Mouse (Mus musculus): ENCODE measurements around the gene Cdk5rap1. TPM values are rescaled to one million over a fixed set of nuclear protein-coding genes. Genes with fewer than 3 reads are reported as not detected.
"Not testable (repeated sequence)": the region's sequence is repeated elsewhere in the genome, so short reads cannot be mapped to it uniquely, and the experiment has no call there.

The Cdk5rap1 gene
- polyA plus RNA-seq, 1 experiment from 2014 or later: 13.3 TPM

- ATAC-seq (ENCODE audit: low read depth); H3K9me3 ChIP-seq (replicated peaks; ENCODE audit: control insufficient read depth, low read length); H3K9ac ChIP-seq (ENCODE audit: low read depth, low read length); H3K4me1 ChIP-seq (ENCODE audit: control insufficient read depth, low read depth, low read length); H3K27me3 ChIP-seq (ENCODE audit: control insufficient read depth, insufficient read depth, low read depth, low read length); H3K27ac ChIP-seq (ENCODE audit: low read length); H3K36me3 ChIP-seq (ENCODE audit: control insufficient read depth, insufficient read depth); H3K4me2 ChIP-seq (ENCODE audit: low read depth, low read length); H3K4me3 ChIP-seq (ENCODE audit: low read depth, low read length): not testable (repeated sequence)
- WGBS (ENCODE audit: insufficient replicate concordance): under 1% methylated on average over 10 of the region's 10 CpGs
Measured at GRCm38 (mm10) chr2:154294746-154295145, 78.1 kb downstream of the Cdk5rap1 start.

GRCm38 (mm10) chr2:154292833-154293232 lies 80.0 kb downstream of the Cdk5rap1 start:
- Histone ChIP-seq H3K27ac (ENCODE audit: low read length) (no peak overlapping the region), H3K4me1 (ENCODE audit: control insufficient read depth, low read depth, low read length) (no peaks in the 10 kb centered on the region), H3K9ac (ENCODE audit: low read depth, low read length) (no peak overlapping the region), H3K4me2 (ENCODE audit: low read depth, low read length) (no peak overlapping the region), H3K27me3 (ENCODE audit: control insufficient read depth, insufficient read depth, low read depth, low read length) (no peaks in the 10 kb centered on the region), H3K36me3 (ENCODE audit: control insufficient read depth, insufficient read depth) (no peaks in the 10 kb centered on the region), H3K9me3 (replicated peaks; ENCODE audit: control insufficient read depth, low read length) (no peaks in the 10 kb centered on the region), H3K4me3 (ENCODE audit: low read depth, low read length) (no peak overlapping the region)
- WGBS (ENCODE audit: insufficient replicate concordance): 53% methylated on average over 1 of the region's 1 CpGs
- no peak for ATAC-seq (ENCODE audit: low read depth)

- not testable (repeated sequence) for H3K9me3 ChIP-seq (replicated peaks; ENCODE audit: control insufficient read depth, low read length); ATAC-seq (ENCODE audit: low read depth); H3K27me3 ChIP-seq (ENCODE audit: control insufficient read depth, insufficient read depth, low read depth, low read length); H3K4me2 ChIP-seq (ENCODE audit: low read depth, low read length); H3K4me1 ChIP-seq (ENCODE audit: control insufficient read depth, low read depth, low read length); H3K36me3 ChIP-seq (ENCODE audit: control insufficient read depth, insufficient read depth); H3K9ac ChIP-seq (ENCODE audit: low read depth, low read length); H3K4me3 ChIP-seq (ENCODE audit: low read depth, low read length); H3K27ac ChIP-seq (ENCODE audit: low read length)
- WGBS (ENCODE audit: insufficient replicate concordance): 67% methylated on average over 3 of the region's 3 CpGs
Measured at GRCm38 (mm10) chr2:154291866-154292265, 80.9 kb downstream of the Cdk5rap1 start.

Other genes with a start within 250 kb of the Cdk5rap1 start
- gene Bpifa3, start 242.7 kb downstream of the Cdk5rap1 start, polyA plus RNA-seq (2015; fragmentation: Nextera tagmentation; extraction: Ambion mirVana): not detected in 2 replicates
- 0.13 TPM in 1 of 2 replicates, not detected in the other for gene Bpifa1, start 230.1 kb downstream of the Cdk5rap1 start, polyA plus RNA-seq (2015; fragmentation: Nextera tagmentation; extraction: Ambion mirVana)
- gene Bpifa5, start 210.4 kb downstream of the Cdk5rap1 start, polyA plus RNA-seq (2015; fragmentation: Nextera tagmentation; extraction: Ambion mirVana): not detected in 2 replicates
- 0.37 and 0.97 TPM in 2 replicates for gene Bpifb1, start 182.2 kb downstream of the Cdk5rap1 start, polyA plus RNA-seq (2015; fragmentation: Nextera tagmentation; extraction: Ambion mirVana)
- not detected in 2 replicates for gene Bpifb5, start 149.3 kb downstream of the Cdk5rap1 start, polyA plus RNA-seq (2015; fragmentation: Nextera tagmentation; extraction: Ambion mirVana)
- not detected in 2 replicates for gene Bpifb9a, start 115.2 kb downstream of the Cdk5rap1 start, polyA plus RNA-seq (2015; fragmentation: Nextera tagmentation; extraction: Ambion mirVana)
- gene Bpifb9b, start 65.8 kb downstream of the Cdk5rap1 start, polyA plus RNA-seq (2015; fragmentation: Nextera tagmentation; extraction: Ambion mirVana): not detected in 2 replicates
- gene Snta1, start 35.1 kb upstream of the Cdk5rap1 start, polyA plus RNA-seq (2015; fragmentation: Nextera tagmentation; extraction: Ambion mirVana): 3.1 and 3.4 TPM in 2 replicates
- gene Cbfa2t2, start 63.5 kb upstream of the Cdk5rap1 start, polyA plus RNA-seq (2015; fragmentation: Nextera tagmentation; extraction: Ambion mirVana): 8.2 TPM in 2 replicates
- 1.8 and 2.2 TPM in 2 replicates for gene 1700003F12Rik, start 174.1 kb upstream of the Cdk5rap1 start, polyA plus RNA-seq (2015; fragmentation: Nextera tagmentation; extraction: Ambion mirVana)
- 0.08 TPM in 1 of 2 replicates, not detected in the other for gene Actl10, start 178.8 kb upstream of the Cdk5rap1 start, polyA plus RNA-seq (2015; fragmentation: Nextera tagmentation; extraction: Ambion mirVana)
- 0.44 and 0.73 TPM in 2 replicates for gene Necab3, start 185.9 kb upstream of the Cdk5rap1 start, polyA plus RNA-seq (2015; fragmentation: Nextera tagmentation; extraction: Ambion mirVana)
- 9.8 and 14.5 TPM in 2 replicates for gene E2f1, start 196.9 kb upstream of the Cdk5rap1 start, polyA plus RNA-seq (2015; fragmentation: Nextera tagmentation; extraction: Ambion mirVana)
- gene Pxmp4, start 230.7 kb upstream of the Cdk5rap1 start, polyA plus RNA-seq (2015; fragmentation: Nextera tagmentation; extraction: Ambion mirVana): 43.0 and 44.9 TPM in 2 replicates
- gene Zfp341, start 240.3 kb upstream of the Cdk5rap1 start, polyA plus RNA-seq (2015; fragmentation: Nextera tagmentation; extraction: Ambion mirVana): 1.7 and 2.3 TPM in 2 replicates
- gene 4930519P11Rik, start 240.4 kb upstream of the Cdk5rap1 start, polyA plus RNA-seq (2015; fragmentation: Nextera tagmentation; extraction: Ambion mirVana): 0.19 and 0.20 TPM in 2 replicates

All from liver, embryonic 16.5 days (tissue).